18 mouse cellular contexts compared by ENCODE assay signal in genomic region chr6:11998576-11998975, GRCm38 (mm10).
DNase-seq lines count a peak whose midpoint lies in the region; ATAC-seq and TF ChIP-seq lines count a peak whose summit lies in the region.
"Had no signal": no experiment of that assay in that cellular context is flagged by ENCODE, and none has a peak within 500 bp of the region (broad histone marks: within the 10 kb centered on the region; RNA-seq: fewer than 3 reads in every experiment).

No protein-coding gene starts in this region.

- H3K4me2 ChIP-seq in heart, embryonic 16.5 days (ENCODE audit: low read depth, low read length), result no peak overlapping the region
- H3K4me2 ChIP-seq: forebrain, embryonic 12.5 days; limb, embryonic 13.5 days had no signal

- WGBS in heart, embryonic 16.5 days, result 43% methylated on average over 4 of the region's 4 CpGs

- no peak for DNase-seq in heart, postnatal 25 days (ENCODE audit: low spot score)
- peak; percentile 43 for DNase-seq in ovary, postnatal 36 days (ENCODE audit: low spot score)
- no peak for DNase-seq in ovary, postnatal 10 days (ENCODE audit: low spot score)
- DNase-seq in testis, postnatal 10 days (ENCODE audit: low spot score), result peak; percentile 48
- no peak for DNase-seq in frontal cortex, postnatal 36 days (ENCODE audit: low spot score in 2 of 2)
- no peak for DNase-seq in neural tube, embryonic 10.5 days (ENCODE audit: extremely low spot score, low spot score)
- DNase-seq: cerebellum, postnatal 14 days; heart, adult 2 months; liver, postnatal 0 days had no signal

- H3K9ac ChIP-seq in heart, embryonic 16.5 days (ENCODE audit: low read length), result no peak overlapping the region
- H3K9ac ChIP-seq: forebrain, embryonic 12.5 days; limb, embryonic 13.5 days; liver, postnatal 0 days had no signal

- no peaks in the 10 kb centered on the region for H3K9me3 ChIP-seq in heart, embryonic 16.5 days (replicated peaks; ENCODE audit: control insufficient read depth, low read length)
- H3K9me3 ChIP-seq: forebrain, embryonic 12.5 days; G1E; limb, embryonic 13.5 days had no signal

- no peak for TF ChIP-seq POLR2A in embryonic fibroblast, embryonic 13.5 days (IDR thresholded peaks at IDR 0.05; ENCODE audit: low read depth, low read length)

- H3K36me3 ChIP-seq in heart, embryonic 16.5 days (ENCODE audit: control insufficient read depth, insufficient read depth), result peaks cover 24% of the 10 kb centered on the region

- no peak overlapping the region for H3K4me3 ChIP-seq in heart, embryonic 16.5 days (ENCODE audit: low read length)
- H3K4me3 ChIP-seq in embryonic fibroblast, embryonic 13.5 days (ENCODE audit: insufficient read depth, low read length), result no peak overlapping the region
- H3K4me3 ChIP-seq: forebrain, embryonic 12.5 days; heart, adult 2 months; left cerebral cortex, adult 2 months; limb, embryonic 13.5 days; myocyte had no signal

- H3K4me1 ChIP-seq in heart, embryonic 16.5 days (ENCODE audit: control insufficient read depth, insufficient read depth, low read length), result peaks cover 7% of the 10 kb centered on the region
- H3K4me1 ChIP-seq in embryonic fibroblast, embryonic 13.5 days (ENCODE audit: control insufficient read depth, insufficient read depth, low read length), result no peaks in the 10 kb centered on the region
- H3K4me1 ChIP-seq: forebrain, embryonic 12.5 days; limb, embryonic 13.5 days had no signal

- H3K27me3 ChIP-seq in heart, embryonic 16.5 days (ENCODE audit: control insufficient read depth, insufficient read depth, low read length), result no peaks in the 10 kb centered on the region
- H3K27me3 ChIP-seq: forebrain, embryonic 12.5 days; limb, embryonic 13.5 days had no signal

- TF ChIP-seq CTCF in embryonic fibroblast, embryonic 13.5 days (IDR thresholded peaks at IDR 0.05; ENCODE audit: borderline replicate concordance, insufficient read depth, low read length), result no peak

- no peak for ATAC-seq in heart, embryonic 16.5 days (replicated peaks; ENCODE audit: extremely low read depth, insufficient read depth, low FRiP score)
- ATAC-seq: activated CD4-positive, CD25-positive, alpha-beta regulatory T cell, adult 4 months; hindbrain, embryonic 16.5 days; liver, postnatal 0 days had no signal

- H3K27ac ChIP-seq in heart, embryonic 16.5 days (ENCODE audit: low read length), result peak overlapping the region; percentile 37
- peak overlapping the region; percentile 68 for H3K27ac ChIP-seq in embryonic fibroblast, embryonic 13.5 days (ENCODE audit: insufficient read depth, low read length)
- H3K27ac ChIP-seq: forebrain, embryonic 12.5 days; heart, adult 2 months; left cerebral cortex, adult 2 months; limb, embryonic 13.5 days had no signal

- intact Hi-C loops in heart, postnatal 25 days (cut with DNase I), result no loop called here

Comparison
In these comparisons a context has a peak if more than half of its experiments do, and no peak if none do; other contexts are left out.
1. DNase-seq: peak in ovary, postnatal 36 days (single experiment) and testis, postnatal 10 days (single experiment); none in heart, postnatal 25 days (single experiment), ovary, postnatal 10 days (single experiment), frontal cortex, postnatal 36 days (0 of 2) and neural tube, embryonic 10.5 days (single experiment).